Mouse (Mus musculus) forebrain, embryonic 13.5 days (tissue): ENCODE data around the gene Olfr516. TPM values are rescaled to one million over a fixed set of nuclear protein-coding genes. Genes with fewer than 3 reads are reported as not detected.
"Not testable (repeated sequence)": the region's sequence is repeated elsewhere in the genome, so short reads cannot be mapped to it uniquely, and the experiment has no call there.

ENCODE experiments used
- ATAC-seq: fragments of 200-750 bp; cut with Nextera tagmentation; 2 replicates; pipeline ENCODE4 v1.8.0; 2017
- H3K27ac ChIP-seq: fragments of 300-500 bp; sonication (generic); 2 replicates; pipeline ENCODE4 v1.5.1; 2015; ENCODE audit warnings: inconsistent platforms, mild to moderate bottlenecking, moderate library complexity
- H3K27me3 ChIP-seq: fragments of 300-500 bp; sonication (generic); 2 replicates; pipeline ENCODE4 v1.6.1; 2015; ENCODE audit warnings: mild to moderate bottlenecking, inconsistent platforms
- H3K36me3 ChIP-seq: fragments of 300-500 bp; sonication (generic); 2 replicates; pipeline ENCODE4 v1.6.1; 2015; ENCODE audit warnings: mild to moderate bottlenecking, inconsistent platforms; ENCODE audit not compliant: poor library complexity, severe bottlenecking
- H3K4me1 ChIP-seq: fragments of 300-500 bp; sonication (generic); 2 replicates; pipeline ENCODE4 v1.6.1; 2015; ENCODE audit warnings: inconsistent platforms
- H3K4me2 ChIP-seq: fragments of 300-500 bp; sonication (generic); 2 replicates; pipeline ENCODE4 v1.6.1; 2015; ENCODE audit warnings: inconsistent platforms, mild to moderate bottlenecking, moderate library complexity
- H3K4me3 ChIP-seq: fragments of 300-500 bp; sonication (generic); 2 replicates; pipeline ENCODE4 v1.5.1; 2015; ENCODE audit warnings: mild to moderate bottlenecking, inconsistent platforms
- H3K9ac ChIP-seq: fragments of 300-500 bp; sonication (generic); 2 replicates; pipeline ENCODE4 v1.6.1; 2015; ENCODE audit warnings: mild to moderate bottlenecking, inconsistent platforms
- H3K9me3 ChIP-seq: fragments of 300-500 bp; sonication (generic); replicated peaks from 2 replicates; pipeline ENCODE4 v1.6.1; 2016; ENCODE audit warnings: inconsistent platforms
- WGBS: fragments of 180-500 bp; shearing (Covaris S2); methylation state at CpG from one replicate; pipeline ENCODE4 v1.1.7; 2015; 5-methylcytosine and 5-hydroxymethylcytosine counted together
- polyA plus RNA-seq: library from polyadenylated mRNA; unstranded; fragments of >200 nt; fragmentation: Nextera tagmentation; extraction: Ambion mirVana; gene quantifications from 2 replicates; pipeline ENCODE4 v1.2.1, GENCODE M21; 2015

The Olfr516 gene
- polyA plus RNA-seq: not detected in 2 replicates

DNA sequence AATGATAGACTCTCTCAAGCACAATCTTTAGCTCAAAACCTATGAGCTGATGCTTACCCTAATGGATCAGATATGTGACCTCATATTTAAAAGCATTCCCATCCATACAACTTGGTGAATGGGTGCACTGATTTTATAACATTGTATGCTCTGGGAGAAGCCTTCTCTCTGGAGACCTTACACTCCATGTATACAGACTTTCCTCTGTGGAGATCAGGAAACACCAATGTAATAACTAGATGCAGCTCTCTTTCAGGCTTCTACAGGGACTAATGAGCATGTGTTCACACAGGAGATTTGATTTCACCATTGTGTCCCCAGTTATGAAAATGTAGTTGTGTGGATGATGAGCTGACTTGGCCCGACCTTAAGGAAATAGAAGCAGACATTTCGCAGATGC, at the start of gene Olfr516:
Olfr516 (minus strand) TSS at position 101 of the 400 bp plus-strand sequence.
- H3K9ac ChIP-seq: no peak within 1 kb of the TSS
- H3K27me3 ChIP-seq: no peaks in the 10 kb centered on the region
- H3K4me2 ChIP-seq: no peak within 1 kb of the TSS
- no peaks in the 10 kb centered on the region for H3K9me3 ChIP-seq
- 89% methylated on average over 2 of the region's 2 CpGs for WGBS
- H3K4me3 ChIP-seq: no peak within 1 kb of the TSS
- no peak within 1 kb of the TSS for H3K27ac ChIP-seq
- no peaks in the 10 kb centered on the region for H3K36me3 ChIP-seq
- no peaks in the 10 kb centered on the region for H3K4me1 ChIP-seq
- ATAC-seq: no peak

DNA sequence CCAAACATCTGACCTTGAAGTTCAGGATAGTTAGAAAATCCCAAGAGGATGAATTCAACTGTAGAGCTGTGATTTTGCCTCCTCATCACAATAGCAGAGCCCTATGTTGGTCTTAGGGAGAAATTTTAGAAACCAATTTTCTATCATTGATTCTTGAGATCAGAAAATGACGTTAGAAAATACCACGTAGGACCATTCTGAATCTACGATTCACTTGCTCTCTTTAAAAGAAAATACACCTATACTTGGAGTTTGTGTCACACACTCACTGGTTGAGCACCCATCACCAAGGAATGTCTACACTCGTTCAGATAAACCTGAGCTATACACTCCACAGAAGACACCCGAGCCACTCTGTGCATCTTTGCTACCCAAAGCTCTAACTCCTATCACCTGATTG, 44.0 kb upstream of the Olfr516 start, which contains the start of gene Olfr519:
Olfr519 (minus strand) TSS at position 101 of the 400 bp plus-strand sequence.
- Histone ChIP-seq H3K4me3 (no peak within 1 kb of the TSS), H3K9me3 (no peaks in the 10 kb centered on the region), H3K27ac (no peak within 1 kb of the TSS), H3K9ac (no peak within 1 kb of the TSS), H3K27me3 (no peaks in the 10 kb centered on the region), H3K4me2 (no peak within 1 kb of the TSS), H3K4me1 (no peaks in the 10 kb centered on the region), H3K36me3 (no peaks in the 10 kb centered on the region)
- ATAC-seq: no peak
- 90% methylated on average over 5 of the region's 5 CpGs for whole genome bisulfite sequencing

DNA sequence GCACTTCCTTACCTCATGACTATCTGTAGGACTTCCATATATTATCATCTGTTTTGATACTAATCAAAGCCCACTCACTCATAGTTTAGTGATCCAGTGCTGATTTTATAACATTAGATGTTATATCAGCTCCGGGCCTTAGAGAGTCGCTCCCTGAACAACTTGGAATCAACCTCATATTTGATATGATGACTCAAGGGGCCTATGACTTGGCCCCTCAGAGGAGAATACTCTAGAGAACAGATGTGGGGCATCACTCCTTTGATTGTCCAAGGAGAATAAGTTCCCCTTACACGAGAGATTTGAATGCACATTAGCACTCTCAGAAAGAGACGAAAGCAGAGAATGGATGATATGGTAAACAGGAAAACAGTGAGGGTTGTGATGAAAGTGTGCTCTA, 34.6 kb upstream of the Olfr516 start, which contains the start of gene Olfr518:
Olfr518 (minus strand) TSS at position 101 of the 400 bp plus-strand sequence.
- WGBS: 82% methylated on average over 4 of the region's 4 CpGs
- no peak for ATAC-seq

DNA sequence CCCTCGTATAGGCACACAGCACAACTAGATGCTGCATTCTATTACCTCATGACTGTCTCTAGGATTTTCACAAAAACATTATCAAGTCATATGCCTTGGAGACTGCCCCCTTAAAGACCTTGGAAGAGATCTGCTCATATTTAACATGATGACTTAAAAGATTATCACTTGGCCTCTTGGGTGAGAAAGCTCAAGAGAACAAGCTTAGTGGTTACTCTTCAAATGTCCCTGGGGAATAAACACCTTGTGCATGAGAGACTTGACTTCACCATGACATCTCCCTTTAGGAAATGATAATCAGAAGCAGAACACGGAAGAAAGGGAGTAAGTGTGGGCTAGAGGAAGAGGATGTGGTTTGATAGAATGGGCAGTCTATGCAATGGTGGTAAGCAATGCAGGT, 21.9 kb upstream of the Olfr516 start, which contains the start of gene Olfr517:
Olfr517 (minus strand) TSS at position 101 of the 400 bp plus-strand sequence.
- no peaks in the 10 kb centered on the region for H3K9me3 ChIP-seq
- no peak within 1 kb of the TSS for H3K4me2 ChIP-seq
- WGBS: 66% methylated on average over 2 of the region's 2 CpGs
- H3K36me3 ChIP-seq: no peaks in the 10 kb centered on the region
- H3K27me3 ChIP-seq: no peaks in the 10 kb centered on the region
- no peaks in the 10 kb centered on the region for H3K4me1 ChIP-seq
- no peak within 1 kb of the TSS for H3K4me3 ChIP-seq
- no peak within 1 kb of the TSS for H3K27ac ChIP-seq
- H3K9ac ChIP-seq: no peak within 1 kb of the TSS
- ATAC-seq: no peak

More for the DNA sequence above, 34.6 kb upstream of the Olfr516 start, which contains the start of gene Olfr518:
- Histone ChIP-seq H3K4me1 (no peaks in the 10 kb centered on the region), H3K27ac (no peak within 1 kb of the TSS), H3K27me3 (no peaks in the 10 kb centered on the region), H3K9ac (no peak within 1 kb of the TSS), H3K4me2 (no peak within 1 kb of the TSS), H3K36me3 (no peaks in the 10 kb centered on the region), H3K4me3 (no peak within 1 kb of the TSS), H3K9me3 (no peaks in the 10 kb centered on the region)

GRCm38 (mm10) chr7:108825897-108826296, 24.4 kb downstream of the Olfr516 start, which contains the start of gene Olfr514:
TSS of gene Olfr514 (minus strand) at chr7:108825997.
- Histone ChIP-seq H3K36me3 (no peaks in the 10 kb centered on the region), H3K4me1 (no peaks in the 10 kb centered on the region), H3K4me2 (no peak within 1 kb of the TSS), H3K9me3 (no peaks in the 10 kb centered on the region), H3K9ac (no peak within 1 kb of the TSS), H3K27ac (no peak within 1 kb of the TSS), H3K4me3 (no peak within 1 kb of the TSS), H3K27me3 (no peaks in the 10 kb centered on the region)
- no peak for ATAC-seq

DNA sequence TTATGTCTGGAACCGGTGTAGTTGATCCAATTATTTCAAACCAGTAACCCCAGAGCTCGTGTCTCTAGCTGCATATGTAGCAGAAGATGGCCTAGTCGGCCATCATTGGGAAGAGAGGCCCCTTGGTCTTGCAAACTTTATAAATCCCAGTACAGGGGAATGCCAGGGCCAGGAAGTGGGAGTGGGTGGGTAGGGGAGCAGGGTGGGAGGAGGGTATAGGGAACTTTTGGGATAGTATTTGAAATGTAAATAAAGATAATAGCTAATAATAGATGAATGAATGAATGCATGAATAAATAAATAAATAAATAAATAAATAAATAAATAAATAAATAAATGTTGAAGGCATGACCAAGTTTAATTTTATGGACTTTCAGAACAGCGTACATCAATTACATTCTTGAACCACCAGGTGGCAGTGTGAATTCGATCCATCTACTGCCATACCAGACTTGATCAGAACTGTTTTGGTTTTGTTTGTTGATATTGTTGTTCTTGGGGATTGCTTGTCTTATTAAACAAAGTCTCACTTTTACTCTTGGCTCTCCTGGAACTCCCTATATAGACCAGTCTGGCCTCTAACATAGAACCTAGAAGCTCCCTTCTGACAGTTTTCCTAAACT, 35.6 kb downstream of the Olfr516 start:
- ATAC-seq: peak; percentile 79
- not testable (repeated sequence) for H3K4me1 ChIP-seq, H3K4me3 ChIP-seq, H3K4me2 ChIP-seq, H3K27me3 ChIP-seq, H3K9ac ChIP-seq, H3K9me3 ChIP-seq, H3K27ac ChIP-seq, H3K36me3 ChIP-seq
- 48% methylated on average over 5 of the region's 5 CpGs for WGBS

DNA sequence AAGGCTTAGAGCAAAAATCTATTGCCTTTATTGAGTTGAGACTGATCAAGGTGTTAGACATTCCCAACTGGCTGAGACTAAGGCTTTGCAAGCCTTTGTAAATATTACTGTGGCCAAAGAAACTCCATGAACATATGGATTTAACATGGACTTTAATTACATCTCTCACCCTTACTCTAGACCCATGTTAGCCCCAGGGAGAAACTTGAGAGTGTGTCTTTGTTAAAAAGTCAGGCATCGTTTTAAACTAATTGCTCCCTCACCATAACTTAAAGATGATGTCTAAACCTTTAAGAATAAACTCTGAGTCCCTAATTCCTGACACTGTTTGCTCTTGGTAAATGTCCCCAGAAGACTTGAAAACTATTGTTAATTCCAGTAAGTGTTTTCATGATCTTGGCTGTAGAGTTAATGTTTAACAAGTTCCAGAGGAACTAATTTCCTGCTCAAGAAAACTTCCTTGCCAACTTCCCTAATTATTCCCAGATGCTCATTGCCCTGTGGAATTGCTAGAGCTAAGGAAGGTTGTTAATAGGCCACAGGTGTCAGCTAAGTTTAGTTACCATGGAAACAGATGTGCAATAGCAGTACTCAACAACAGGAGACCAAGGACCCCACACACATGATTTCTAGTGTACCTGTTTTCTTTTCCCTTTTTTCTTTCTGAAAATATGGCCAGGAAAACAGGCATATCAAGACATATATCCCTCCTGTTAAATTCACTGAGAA, 53.0 kb downstream of the Olfr516 start:
- ATAC-seq: no peak
- no peaks in the 10 kb centered on the region for H3K27me3 ChIP-seq
- no peaks in the 10 kb centered on the region for H3K4me1 ChIP-seq
- H3K9ac ChIP-seq: no peak overlapping the region
- no peak overlapping the region for H3K27ac ChIP-seq
- H3K36me3 ChIP-seq: no peaks in the 10 kb centered on the region
- no peak overlapping the region for H3K4me3 ChIP-seq
- H3K4me2 ChIP-seq: no peak overlapping the region
- no peaks in the 10 kb centered on the region for H3K9me3 ChIP-seq
- WGBS: 57% methylated on average over 1 of the region's 1 CpGs

Other genes starting within 250 kb of the Olfr516 start
- not detected in 2 replicates for gene Olfr506, start 239.7 kb downstream of the Olfr516 start, polyA plus RNA-seq
- not detected in 2 replicates for gene Olfr507, start 228.7 kb downstream of the Olfr516 start, polyA plus RNA-seq
- gene Olfr508, start 220.5 kb downstream of the Olfr516 start, polyA plus RNA-seq: not detected in 2 replicates
- gene Olfr509, start 198.6 kb downstream of the Olfr516 start, polyA plus RNA-seq: not detected in 2 replicates
- not detected in 2 replicates for gene Olfr510, start 184.1 kb downstream of the Olfr516 start, polyA plus RNA-seq
- not detected in 2 replicates for gene Olfr512, start 137.2 kb downstream of the Olfr516 start, polyA plus RNA-seq
- gene Olfr513, start 99.6 kb downstream of the Olfr516 start, polyA plus RNA-seq: not detected in 2 replicates
- gene Olfr514, start 24.5 kb downstream of the Olfr516 start, polyA plus RNA-seq: not detected in 2 replicates
- not detected in 2 replicates for gene Olfr517, start 21.9 kb upstream of the Olfr516 start, polyA plus RNA-seq
- not detected in 2 replicates for gene Olfr518, start 34.5 kb upstream of the Olfr516 start, polyA plus RNA-seq
- gene Olfr519, start 43.9 kb upstream of the Olfr516 start, polyA plus RNA-seq: not detected in 2 replicates
- gene Nlrp10, start 79.6 kb upstream of the Olfr516 start, polyA plus RNA-seq: 0.05 TPM in 1 of 2 replicates, not detected in the other
- 84.0 and 84.5 TPM in 2 replicates for gene Eif3f, start 83.9 kb upstream of the Olfr516 start, polyA plus RNA-seq
- 27.1 and 31.5 TPM in 2 replicates for gene Tub, start 99.8 kb upstream of the Olfr516 start, polyA plus RNA-seq
- gene Ric3, start 232.8 kb upstream of the Olfr516 start, polyA plus RNA-seq: 23.2 and 27.6 TPM in 2 replicates